Mouse (Mus musculus) left cerebral cortex, postnatal 36 days (tissue): Measurements from ENCODE around the gene Emilin2. TPM values are rescaled to one million over a fixed set of nuclear protein-coding genes. Genes with fewer than 3 reads are reported as not detected.

Source experiments
- DNase-seq, 2 experiments: peaks; one replicate each; pipeline ENCODE4 v3.0.0; 2021 to 2022; ENCODE audit warnings: low spot score in 2 of 2, mixed read lengths in 1 of 2
- intact Hi-C: fragments of 180-260 bp; cut with DNase I; formaldehyde crosslinking; loops from one replicate; pipeline ENCODE4 v1.15.1; 2025
- total RNA-seq, 2 experiments: library from RNA; stranded (reverse); gene quantifications; 2 replicates each; pipeline ENCODE4 v1.2.3; 2021

Emilin2 gene
- total RNA-seq, 2 experiments from 2014 or later: 1.7 to 3.2 TPM

- DNase-seq: no peak
- intact Hi-C loops: no loop called here
Measured at GRCm38 (mm10) chr17:71303444-71303843, 8.3 kb downstream of the Emilin2 start.

GRCm38 (mm10) chr17:71301413-71301812 lies 10.4 kb downstream of the Emilin2 start:
- DNase-seq: no peak
- intact Hi-C loops: no loop called here

GRCm38 (mm10) chr17:71300338-71300737 lies 11.4 kb downstream of the Emilin2 start:
- intact Hi-C loops: no loop called here
- no peak for DNase-seq

- DNase-seq: no peak
- intact Hi-C loops: no loop called here
Measured at GRCm38 (mm10) chr17:71299879-71300278, 11.9 kb downstream of the Emilin2 start.

- intact Hi-C loops: no loop called here
- no peak for DNase-seq
Measured at GRCm38 (mm10) chr17:71294570-71294969, 17.2 kb downstream of the Emilin2 start.

- DNase-seq: no peak
- intact Hi-C loops: no loop called here
Measured at GRCm38 (mm10) chr17:71292897-71293296, 18.9 kb downstream of the Emilin2 start.

GRCm38 (mm10) chr17:71291897-71292420 lies 19.8 kb downstream of the Emilin2 start:
- intact Hi-C loops: no loop called here
- no peak for DNase-seq

GRCm38 (mm10) chr17:71290486-71291410 lies 21.0 kb downstream of the Emilin2 start:
- no peak for DNase-seq
- intact Hi-C loops: no loop called here

GRCm38 (mm10) chr17:71289572-71290176 lies 22.1 kb downstream of the Emilin2 start:
- DNase-seq: no peak
- intact Hi-C loops: no loop called here

- intact Hi-C loops: no loop called here
- no peak for DNase-seq
Measured at GRCm38 (mm10) chr17:71288808-71289548, 22.8 kb downstream of the Emilin2 start.

GRCm38 (mm10) chr17:71288145-71288758 lies 23.5 kb downstream of the Emilin2 start:
- DNase-seq: no peak
- intact Hi-C loops: no loop called here

- intact Hi-C loops: no loop called here
Measured at GRCm38 (mm10) chr17:71287586-71287985, 24.2 kb downstream of the Emilin2 start.

GRCm38 (mm10) chr17:71285929-71286328 lies 25.8 kb downstream of the Emilin2 start:
- intact Hi-C loops: no loop called here
- DNase-seq: no peak

More at GRCm38 (mm10) chr17:71287586-71287985, 24.2 kb downstream of the Emilin2 start:
- no peak for DNase-seq

- intact Hi-C loops: no loop called here
- DNase-seq: no peak
Measured at GRCm38 (mm10) chr17:71284890-71285289, 26.9 kb downstream of the Emilin2 start.

- intact Hi-C loops: no loop called here
- DNase-seq: no peak
Measured at GRCm38 (mm10) chr17:71283237-71283636, 28.5 kb downstream of the Emilin2 start.

- intact Hi-C loops: no loop called here
- no peak for DNase-seq
Measured at GRCm38 (mm10) chr17:71282716-71283115, 29.1 kb downstream of the Emilin2 start.

GRCm38 (mm10) chr17:71277701-71278491 lies 33.9 kb downstream of the Emilin2 start:
- intact Hi-C loops: no loop called here
- DNase-seq: no peak

GRCm38 (mm10) chr17:71276771-71277170 lies 35.0 kb downstream of the Emilin2 start:
- no peak for DNase-seq
- intact Hi-C loops: no loop called here

- intact Hi-C loops: no loop called here
Measured at GRCm38 (mm10) chr17:71273901-71274300, 37.9 kb downstream of the Emilin2 start.

More at GRCm38 (mm10) chr17:71273901-71274300, 37.9 kb downstream of the Emilin2 start:
- DNase-seq: no peak
